Mouse (Mus musculus): ENCODE results near the gene Mettl14.

GRCm38 (mm10) chr3:123369161-123369560 lies 16.7 kb downstream of the Mettl14 start:
- no peak for TF ChIP-seq GATA1 (IDR thresholded peaks at IDR 0.05; ENCODE audit: borderline replicate concordance, low read length)
- no peak for TF ChIP-seq FLI1 (IDR thresholded peaks at IDR 0.05; ENCODE audit: low read length)

Data from megakaryocyte, embryonic 14.5 days (primary cell).